Mouse (Mus musculus) midbrain, embryonic 15.5 days (tissue): ENCODE data around the gene Olfr1414. TPM values are rescaled to one million over a fixed set of nuclear protein-coding genes. Genes with fewer than 3 reads are reported as not detected.
"Not testable (repeated sequence)": the region's sequence is repeated elsewhere in the genome, so short reads cannot be mapped to it uniquely, and the experiment has no call there.

Experiments used
- ATAC-seq: fragments of 200-750 bp; cut with Nextera tagmentation; replicated peaks from 2 replicates; pipeline ENCODE4 v1.8.0; 2017; ENCODE audit warnings: moderate TSS enrichment
- H3K27ac ChIP-seq: fragments of 300-500 bp; sonication (generic); 2 replicates; pipeline ENCODE4 v1.5.1; 2015; ENCODE audit warnings: mild to moderate bottlenecking, inconsistent platforms
- H3K27me3 ChIP-seq: fragments of 300-500 bp; sonication (generic); replicated peaks from 2 replicates; pipeline ENCODE4 v1.6.1; 2015; ENCODE audit warnings: inconsistent platforms
- H3K36me3 ChIP-seq: fragments of 300-500 bp; sonication (generic); replicated peaks from 2 replicates; pipeline ENCODE4 v1.6.1; 2015; ENCODE audit warnings: inconsistent platforms
- H3K4me1 ChIP-seq: fragments of 300-500 bp; sonication (generic); 2 replicates; pipeline ENCODE4 v1.6.1; 2015; ENCODE audit warnings: inconsistent platforms
- H3K4me2 ChIP-seq: fragments of 300-500 bp; sonication (generic); 2 replicates; pipeline ENCODE4 v1.6.1; 2015; ENCODE audit warnings: inconsistent platforms, mild to moderate bottlenecking, moderate library complexity
- H3K4me3 ChIP-seq: fragments of 300-500 bp; sonication (generic); 2 replicates; pipeline ENCODE4 v1.5.1; 2015; ENCODE audit warnings: mild to moderate bottlenecking, inconsistent platforms
- H3K9ac ChIP-seq: fragments of 300-500 bp; sonication (generic); 2 replicates; pipeline ENCODE4 v1.6.1; 2015; ENCODE audit warnings: mild to moderate bottlenecking, inconsistent platforms
- H3K9me3 ChIP-seq: fragments of 300-500 bp; sonication (generic); 2 replicates; pipeline ENCODE4 v1.6.1; 2016; ENCODE audit warnings: inconsistent platforms
- WGBS: fragments of 180-500 bp; shearing (Covaris S2); methylation state at CpG from one replicate; pipeline ENCODE4 v1.1.7; 2015; ENCODE audit warnings: mixed read lengths; 5-methylcytosine and 5-hydroxymethylcytosine counted together
- polyA plus RNA-seq: library from polyadenylated mRNA; unstranded; fragments of >200 nt; fragmentation: Nextera tagmentation; extraction: Ambion mirVana; gene quantifications from 2 replicates; pipeline ENCODE4 v1.2.1, GENCODE M21; 2015

The Olfr1414 gene
- polyA plus RNA-seq, result not detected in 2 replicates

DNA sequence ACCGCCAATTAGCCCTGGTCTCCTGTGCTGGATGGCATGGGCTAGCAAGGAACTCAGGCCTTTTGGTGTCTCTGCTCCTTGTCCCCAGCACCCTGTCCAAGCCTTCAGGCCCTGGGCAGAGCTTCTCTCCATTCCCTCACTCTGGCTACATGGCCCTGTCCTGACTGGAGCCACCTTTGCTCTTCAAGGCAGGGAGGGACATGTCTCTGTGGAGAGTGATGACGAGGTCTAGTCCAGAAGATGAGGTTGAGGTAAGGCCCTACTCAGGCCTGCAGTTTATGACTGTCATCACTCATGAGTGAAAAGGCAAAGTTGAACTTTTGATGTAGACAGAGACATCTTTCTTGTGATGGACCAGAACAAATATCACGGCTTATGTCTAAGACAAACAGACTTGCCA lies at the start of gene Olfr1414:
Gene Olfr1414, minus strand, starts transcription at position 101 of the 400 bp plus-strand sequence.
- H3K9ac ChIP-seq, result no peak within 1 kb of the TSS
- H3K4me2 ChIP-seq, result no peak within 1 kb of the TSS
- no peaks in the 10 kb centered on the region for H3K4me1 ChIP-seq
- ATAC-seq, result no peak
- H3K9me3 ChIP-seq, result no peaks in the 10 kb centered on the region
- no peak within 1 kb of the TSS for H3K27ac ChIP-seq
- WGBS, result 88% methylated on average over 3 of the region's 3 CpGs
- H3K36me3 ChIP-seq, result no peaks in the 10 kb centered on the region
- H3K4me3 ChIP-seq, result no peak within 1 kb of the TSS
- no peaks in the 10 kb centered on the region for H3K27me3 ChIP-seq

DNA sequence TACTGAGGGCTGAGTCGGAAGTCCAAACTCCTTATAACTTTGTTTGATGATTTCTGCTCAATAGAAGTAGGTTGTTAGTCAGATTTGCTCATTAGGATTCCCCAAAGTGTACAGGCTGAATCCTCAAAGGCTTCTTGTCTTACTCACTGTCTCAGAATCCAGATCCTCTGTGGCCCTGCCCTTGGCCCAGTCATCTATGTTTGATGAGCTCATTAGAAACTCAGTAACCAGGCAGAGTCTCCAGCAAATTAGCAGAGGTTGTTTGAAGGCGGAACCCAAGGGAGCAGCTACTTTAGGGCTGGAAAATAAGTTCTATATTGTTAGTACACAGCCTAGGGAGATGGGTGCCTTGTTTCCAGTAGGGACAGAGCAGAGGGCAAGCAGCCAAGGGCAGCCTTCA lies 27.5 kb upstream of the Olfr1414 start:
- no peaks in the 10 kb centered on the region for H3K9me3 ChIP-seq
- no peaks in the 10 kb centered on the region for H3K27me3 ChIP-seq
- no peak overlapping the region for H3K4me2 ChIP-seq
- H3K27ac ChIP-seq, result no peak overlapping the region
- H3K36me3 ChIP-seq, result no peaks in the 10 kb centered on the region
- 88% methylated on average over 2 of the region's 2 CpGs for WGBS
- no peak overlapping the region for H3K4me3 ChIP-seq
- ATAC-seq, result no peak
- no peaks in the 10 kb centered on the region for H3K4me1 ChIP-seq
- H3K9ac ChIP-seq, result no peak overlapping the region

DNA sequence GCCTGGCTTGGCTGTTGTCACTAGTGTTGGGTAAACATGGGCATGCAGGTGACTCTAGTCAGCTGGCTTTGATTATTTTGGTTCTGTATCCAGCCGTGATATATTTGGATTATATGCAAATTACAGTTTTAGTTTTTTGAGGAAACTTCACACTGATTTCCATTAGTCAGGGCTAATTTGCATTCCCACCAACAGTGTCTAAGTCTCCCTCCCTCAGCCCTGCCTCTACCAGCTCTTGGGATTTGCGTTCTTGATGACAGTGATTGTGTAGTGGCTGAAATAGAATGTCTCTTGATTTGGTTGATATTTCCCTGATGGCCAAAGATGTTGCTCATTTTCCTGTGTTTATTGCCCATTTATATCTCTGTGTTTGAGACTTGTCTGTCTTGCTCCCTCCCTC lies 20.6 kb upstream of the Olfr1414 start:
- H3K27ac ChIP-seq, result no peak overlapping the region
- H3K9ac ChIP-seq, result no peak overlapping the region
- no peak overlapping the region for H3K4me2 ChIP-seq
- WGBS, result 45% methylated on average over 2 of the region's 2 CpGs
- ATAC-seq, result no peak
- H3K36me3 ChIP-seq, result no peaks in the 10 kb centered on the region
- H3K9me3 ChIP-seq, result no peaks in the 10 kb centered on the region
- H3K27me3 ChIP-seq, result no peaks in the 10 kb centered on the region
- H3K4me1 ChIP-seq, result no peaks in the 10 kb centered on the region
- H3K4me3 ChIP-seq, result no peak overlapping the region

DNA sequence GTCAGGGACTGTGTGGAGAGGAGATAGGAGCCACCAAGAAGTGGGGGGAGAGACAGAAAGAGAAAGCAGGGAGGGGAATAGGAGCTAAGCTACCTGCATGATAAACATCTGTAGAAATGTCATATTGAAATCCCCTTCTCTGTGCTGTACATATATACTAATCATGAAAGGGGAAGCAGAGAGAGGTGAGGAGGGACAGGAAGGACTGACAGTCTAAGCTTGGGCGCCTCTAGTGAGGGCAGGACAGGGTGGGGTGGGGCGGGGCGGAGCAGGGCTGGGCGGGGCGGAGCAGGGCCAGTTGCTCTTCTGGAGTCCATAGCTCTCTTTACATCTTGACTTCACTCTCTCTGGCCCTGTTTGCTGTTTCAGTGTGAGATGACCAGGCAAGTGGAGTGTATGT lies 18.5 kb upstream of the Olfr1414 start:
- 42% methylated on average over 5 of the region's 5 CpGs for WGBS
- no peak overlapping the region for H3K4me3 ChIP-seq
- no peak overlapping the region for H3K4me2 ChIP-seq
- H3K36me3 ChIP-seq, result no peaks in the 10 kb centered on the region
- no peaks in the 10 kb centered on the region for H3K9me3 ChIP-seq
- no peak overlapping the region for H3K9ac ChIP-seq
- no peak overlapping the region for H3K27ac ChIP-seq
- H3K4me1 ChIP-seq, result no peaks in the 10 kb centered on the region
- ATAC-seq, result no peak
- H3K27me3 ChIP-seq, result no peaks in the 10 kb centered on the region

DNA sequence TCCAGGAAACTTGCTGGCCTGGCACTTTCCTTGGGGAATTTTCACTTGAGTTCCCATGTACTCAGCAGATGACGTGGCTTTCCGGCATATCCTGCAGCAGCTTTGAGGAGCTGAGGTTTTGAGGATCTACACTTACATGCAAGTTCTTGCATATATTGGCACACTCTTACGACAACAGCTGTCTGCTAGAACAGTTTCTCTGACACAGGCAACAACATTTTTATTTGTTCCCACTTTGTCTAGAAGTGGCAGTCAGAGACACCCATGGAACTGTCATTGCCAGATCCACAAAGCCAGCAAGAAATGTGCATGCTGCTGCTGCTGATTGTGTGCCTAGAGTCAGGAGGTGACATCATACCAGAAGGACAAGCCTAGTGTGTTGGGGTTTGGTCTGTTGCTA lies 5.3 kb upstream of the Olfr1414 start:
- WGBS, result 86% methylated on average over 3 of the region's 3 CpGs
- H3K27me3 ChIP-seq, result no peaks in the 10 kb centered on the region
- H3K9me3 ChIP-seq, result no peaks in the 10 kb centered on the region
- H3K36me3 ChIP-seq, result no peaks in the 10 kb centered on the region
- no peak overlapping the region for H3K4me2 ChIP-seq
- no peaks in the 10 kb centered on the region for H3K4me1 ChIP-seq
- no peak overlapping the region for H3K4me3 ChIP-seq
- no peak overlapping the region for H3K9ac ChIP-seq
- no peak for ATAC-seq
- no peak overlapping the region for H3K27ac ChIP-seq

DNA sequence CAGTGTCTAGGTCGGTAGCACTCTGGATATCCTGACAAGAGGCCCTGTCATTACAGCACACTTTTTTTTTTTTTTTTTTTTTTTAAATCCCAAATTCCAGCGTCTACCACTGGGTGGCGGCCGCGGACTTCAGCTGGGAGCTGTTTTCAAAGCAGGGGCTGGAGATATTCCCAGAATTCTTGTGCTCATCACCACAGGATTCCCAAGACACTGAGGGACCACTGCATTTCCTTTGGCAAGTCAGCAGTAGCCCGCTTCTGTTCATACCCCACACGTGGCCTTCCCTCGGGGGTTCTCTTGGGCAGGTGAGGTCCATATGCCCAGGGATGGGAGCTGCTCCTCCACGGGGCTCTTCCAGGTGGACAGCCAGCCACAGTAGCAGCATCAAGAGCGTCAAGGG lies 2.9 kb upstream of the Olfr1414 start:
- H3K4me1 ChIP-seq, result no peaks in the 10 kb centered on the region
- H3K9ac ChIP-seq, result no peak overlapping the region
- H3K4me2 ChIP-seq, result peak overlapping the region; percentile 31; the same call in 1 of the 2 replicates
- H3K4me3 ChIP-seq, result no peak overlapping the region
- H3K27me3 ChIP-seq, result no peaks in the 10 kb centered on the region
- H3K27ac ChIP-seq, result no peak overlapping the region
- ATAC-seq, result peak; percentile 60; the same call in 1 of the 2 replicates
- no peaks in the 10 kb centered on the region for H3K9me3 ChIP-seq
- H3K36me3 ChIP-seq, result no peaks in the 10 kb centered on the region
- WGBS, result 16% methylated on average over 10 of the region's 10 CpGs

DNA sequence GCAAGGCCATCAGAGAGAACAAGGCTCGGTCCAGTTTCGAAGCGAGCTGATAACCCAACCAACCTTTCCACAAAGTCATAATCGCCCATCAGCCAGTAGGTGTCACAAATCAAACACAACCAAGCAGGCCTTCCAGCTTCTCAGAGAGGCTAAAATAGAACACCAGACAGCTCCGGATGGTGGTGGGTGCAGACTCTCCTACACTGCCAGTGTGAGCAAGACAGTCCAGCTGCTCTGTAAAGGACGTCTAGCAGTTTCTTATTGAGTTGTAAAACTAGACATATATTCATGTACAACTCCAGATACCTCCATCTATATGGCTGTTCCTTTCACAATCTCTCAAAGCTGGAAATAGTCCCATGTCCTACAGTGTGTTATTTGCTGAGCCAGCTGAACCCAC lies 585 bp upstream of the Olfr1414 start:
- no peaks in the 10 kb centered on the region for H3K36me3 ChIP-seq
- 89% methylated on average over 6 of the region's 6 CpGs for WGBS
- H3K27ac ChIP-seq, result no peak overlapping the region
- H3K9me3 ChIP-seq, result no peaks in the 10 kb centered on the region
- H3K27me3 ChIP-seq, result no peaks in the 10 kb centered on the region
- ATAC-seq, result no peak
- no peak overlapping the region for H3K4me2 ChIP-seq
- H3K4me1 ChIP-seq, result no peaks in the 10 kb centered on the region
- no peak overlapping the region for H3K4me3 ChIP-seq
- H3K9ac ChIP-seq, result no peak overlapping the region

DNA sequence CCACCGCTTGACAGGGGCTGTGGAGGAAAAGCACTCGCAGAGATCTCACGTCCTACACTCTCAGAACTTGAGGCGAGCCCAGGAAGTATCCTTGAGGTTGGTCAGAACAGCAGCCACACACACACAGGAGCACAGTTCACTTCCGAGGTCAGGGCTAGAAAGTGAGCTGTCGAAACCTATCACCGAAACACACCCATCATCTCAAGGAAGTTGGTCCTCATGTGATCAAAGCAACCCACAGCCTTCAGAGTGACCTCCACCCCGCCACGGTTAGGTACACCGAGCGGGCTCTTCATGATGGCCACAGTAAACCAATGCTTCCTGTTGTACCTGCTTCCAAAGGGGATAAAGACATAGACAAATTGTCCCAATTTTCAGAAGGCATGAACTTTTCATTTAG lies 3.1 kb downstream of the Olfr1414 start:
- H3K4me2 ChIP-seq, result no peak overlapping the region
- no peaks in the 10 kb centered on the region for H3K36me3 ChIP-seq
- no peaks in the 10 kb centered on the region for H3K27me3 ChIP-seq
- no peaks in the 10 kb centered on the region for H3K4me1 ChIP-seq
- whole genome bisulfite sequencing, result 87% methylated on average over 11 of the region's 11 CpGs
- H3K27ac ChIP-seq, result no peak overlapping the region
- H3K4me3 ChIP-seq, result no peak overlapping the region
- no peaks in the 10 kb centered on the region for H3K9me3 ChIP-seq
- ATAC-seq, result no peak
- no peak overlapping the region for H3K9ac ChIP-seq

DNA sequence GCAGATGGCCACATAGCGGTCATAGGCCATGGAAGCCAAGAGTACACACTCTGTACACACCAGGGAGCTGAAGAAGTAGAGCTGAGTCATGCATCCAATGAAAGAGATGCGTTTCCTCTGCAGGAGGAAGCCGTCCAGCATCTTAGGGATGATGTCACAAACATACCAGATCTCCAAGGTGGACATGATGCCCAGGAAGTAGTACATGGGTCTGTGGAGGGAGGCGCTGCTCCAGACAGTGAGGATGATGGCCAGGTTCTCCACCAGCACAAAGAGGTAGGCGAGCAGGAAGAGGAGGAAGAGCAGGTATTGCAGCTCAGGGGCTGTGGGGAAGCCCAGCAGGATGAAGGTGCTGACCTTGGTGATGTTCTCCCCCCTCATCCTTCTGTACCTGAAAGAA lies 6.8 kb downstream of the Olfr1414 start:
- H3K9me3 ChIP-seq, H3K4me2 ChIP-seq, H3K27me3 ChIP-seq, H3K4me3 ChIP-seq, H3K36me3 ChIP-seq, H3K9ac ChIP-seq, ATAC-seq, H3K27ac ChIP-seq, H3K4me1 ChIP-seq: not testable (repeated sequence)
- 90% methylated on average over 5 of the region's 5 CpGs for WGBS

DNA sequence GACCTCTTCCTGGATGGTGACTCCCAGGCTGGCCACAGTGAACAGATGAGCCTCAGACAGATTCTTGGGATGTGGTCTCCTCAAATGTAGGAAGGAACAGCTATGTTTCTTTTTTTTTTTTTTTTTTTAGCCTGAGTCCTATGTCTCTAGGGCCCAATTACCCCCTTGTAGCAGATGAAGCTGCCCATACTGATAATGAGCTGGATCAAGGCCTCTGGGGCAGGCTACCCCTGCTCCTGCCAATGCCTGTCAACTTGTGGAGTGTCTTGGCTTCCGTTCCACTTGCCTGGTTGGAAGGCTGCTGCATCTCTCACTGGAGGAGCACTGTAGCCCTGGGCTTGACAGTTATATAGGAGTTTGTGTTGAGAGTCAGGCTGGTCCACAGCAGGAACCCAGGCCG lies 22.5 kb downstream of the Olfr1414 start, which contains the start of gene Olfr1415:
Gene Olfr1415, minus strand, starts transcription at position 101 of the 400 bp plus-strand sequence.
- no peak within 1 kb of the TSS for H3K9ac ChIP-seq
- no peak for ATAC-seq
- H3K4me1 ChIP-seq, result no peaks in the 10 kb centered on the region
- no peak within 1 kb of the TSS for H3K27ac ChIP-seq
- no peaks in the 10 kb centered on the region for H3K36me3 ChIP-seq
- H3K9me3 ChIP-seq, result no peaks in the 10 kb centered on the region
- H3K4me3 ChIP-seq, result no peak within 1 kb of the TSS
- H3K27me3 ChIP-seq, result no peaks in the 10 kb centered on the region
- 89% methylated on average over 2 of the region's 2 CpGs for WGBS
- no peak within 1 kb of the TSS for H3K4me2 ChIP-seq

DNA sequence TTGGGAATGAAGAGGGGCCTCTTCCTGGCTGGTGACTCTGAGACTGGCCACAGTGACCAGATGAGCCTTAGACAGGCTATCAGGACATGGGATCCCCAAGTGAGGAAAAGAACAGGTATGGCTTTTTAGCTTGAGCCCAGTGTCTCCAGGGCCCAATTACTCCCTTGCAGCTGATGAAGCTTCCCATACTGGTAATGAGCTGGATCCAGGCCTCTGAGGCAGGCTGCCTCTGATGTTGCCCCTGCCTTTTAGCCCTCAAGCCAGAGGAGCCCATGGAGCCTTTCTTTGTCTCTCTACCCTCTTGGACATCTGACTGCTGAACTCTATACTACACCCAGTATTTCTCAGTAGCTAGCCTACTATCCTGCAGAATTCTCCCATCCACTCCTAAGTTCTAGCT lies 33.4 kb downstream of the Olfr1414 start, which contains the start of gene Olfr1416:
Gene Olfr1416, minus strand, starts transcription at position 101 of the 400 bp plus-strand sequence.
- Histone ChIP-seq H3K4me2 (no peak within 1 kb of the TSS), H3K9ac (no peak within 1 kb of the TSS), H3K27me3 (no peaks in the 10 kb centered on the region), H3K4me3 (no peak within 1 kb of the TSS), H3K9me3 (no peaks in the 10 kb centered on the region; the same call in 1 of the 2 replicates), H3K36me3 (no peaks in the 10 kb centered on the region), H3K27ac (no peak within 1 kb of the TSS), H3K4me1 (no peaks in the 10 kb centered on the region)
- no peak for ATAC-seq

DNA sequence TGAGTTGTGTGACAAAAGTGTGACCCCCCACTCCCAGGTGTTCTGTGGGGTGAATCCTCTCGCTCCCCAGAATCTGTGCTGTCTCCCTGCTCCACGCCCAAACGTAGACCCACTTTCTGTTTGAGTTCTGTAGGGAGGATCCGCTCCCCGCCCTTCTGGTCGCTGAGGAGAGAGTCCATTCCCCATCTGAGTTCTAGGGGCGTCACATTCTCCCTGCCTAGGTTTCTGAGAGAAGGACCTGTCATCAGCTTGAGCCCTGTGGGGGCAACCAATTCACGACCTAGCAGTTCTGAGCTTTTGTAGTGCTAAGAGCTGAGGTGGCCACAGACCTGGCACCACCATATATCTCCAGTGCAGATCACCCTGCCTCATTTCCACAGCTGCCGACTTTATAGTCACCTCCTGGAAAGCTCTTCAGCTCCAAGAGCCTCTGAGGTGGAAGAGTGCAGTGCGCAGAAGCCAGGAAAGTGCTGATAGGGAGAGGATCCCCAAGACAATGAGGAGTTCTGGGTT lies 44.3 kb downstream of the Olfr1414 start:
- 0 out of 2 replicates have a peak, but pooled peaks cover 5% of the 10 kb centered on the region for H3K27me3 ChIP-seq
- peak overlapping the region; percentile 90 for H3K4me2 ChIP-seq
- no peak; the same call in none of the 2 replicates for ATAC-seq
- H3K9me3 ChIP-seq, result no peaks in the 10 kb centered on the region
- peak overlapping the region; percentile 90 for H3K9ac ChIP-seq
- H3K4me3 ChIP-seq, result peak overlapping the region; percentile 88
- WGBS, result 4% methylated on average over 10 of the region's 10 CpGs
- H3K4me1 ChIP-seq, result peaks cover 17% of the 10 kb centered on the region
- H3K36me3 ChIP-seq, result peaks cover 12% of the 10 kb centered on the region; the same call in 1 of the 2 replicates
- peak overlapping the region; percentile 53; the same call in 1 of the 2 replicates for H3K27ac ChIP-seq
